Mouse (Mus musculus) megakaryocyte, embryonic 14.5 days (primary cell): ENCODE data around the gene Tmem38b. TPM values are rescaled to one million over a fixed set of nuclear protein-coding genes. Genes with fewer than 3 reads are reported as not detected.

Experiments
- H3K27me3 ChIP-seq: replicated peaks from 2 replicates; pipeline ENCODE3; 2012; ENCODE audit warnings: inconsistent platforms
- H3K36me3 ChIP-seq: replicated peaks from 2 replicates; pipeline ENCODE3; 2012; ENCODE audit warnings: low read length, inconsistent platforms, mixed read lengths
- H3K4me1 ChIP-seq: 2 replicates; pipeline ENCODE4 v1.6.1; 2012; ENCODE audit warnings: inconsistent platforms
- H3K4me3 ChIP-seq: replicated peaks from 2 replicates; pipeline ENCODE3; 2012; ENCODE audit warnings: moderate library complexity, mild to moderate bottlenecking, inconsistent platforms
- H3K9me3 ChIP-seq: 2 replicates; pipeline ENCODE4 v1.6.1; 2012; ENCODE audit warnings: inconsistent platforms
- FLI1 ChIP-seq: IDR thresholded peaks from 2 replicates; pipeline ENCODE4 v1.6.1; 2012; ENCODE audit warnings: low read length, inconsistent platforms, mixed read lengths
- GATA1 ChIP-seq: IDR thresholded peaks from 3 replicates; pipeline ENCODE4 v1.6.1; 2012; ENCODE audit warnings: mixed read lengths, low read length, inconsistent platforms, borderline replicate concordance
- polyA plus RNA-seq: library from polyadenylated mRNA; stranded (reverse); fragments of >175 nt; gene quantifications from 2 replicates; pipeline ENCODE4 v1.2.3, GENCODE M21; 2012; ENCODE audit warnings: low replicate concordance; ENCODE audit not compliant: insufficient read depth

Tmem38b gene
- polyA plus RNA-seq, 1 experiment = 7.2 TPM

GRCm38 (mm10) chr4:53847541-53847940, 21.7 kb downstream of the Tmem38b start:
- Histone ChIP-seq H3K27me3 (no peaks in the 10 kb centered on the region), H3K36me3 (peaks cover 16% of the 10 kb centered on the region), H3K9me3 (no peaks in the 10 kb centered on the region), H3K4me3 (no peak overlapping the region), H3K4me1 (peaks cover 10% of the 10 kb centered on the region)
- TF ChIP-seq GATA1 = no peak
- TF ChIP-seq FLI1 = no peak

- peaks cover 10% of the 10 kb centered on the region for H3K4me1 ChIP-seq
- H3K9me3 ChIP-seq = no peaks in the 10 kb centered on the region
- no peak overlapping the region for H3K4me3 ChIP-seq
- no peaks in the 10 kb centered on the region for H3K27me3 ChIP-seq
- TF ChIP-seq FLI1 = no peak
- TF ChIP-seq GATA1 = no peak
- peaks cover 20% of the 10 kb centered on the region for H3K36me3 ChIP-seq
These were observed 22.5 kb downstream of the Tmem38b start for GRCm38 (mm10) chr4:53848308-53848707.

DNA sequence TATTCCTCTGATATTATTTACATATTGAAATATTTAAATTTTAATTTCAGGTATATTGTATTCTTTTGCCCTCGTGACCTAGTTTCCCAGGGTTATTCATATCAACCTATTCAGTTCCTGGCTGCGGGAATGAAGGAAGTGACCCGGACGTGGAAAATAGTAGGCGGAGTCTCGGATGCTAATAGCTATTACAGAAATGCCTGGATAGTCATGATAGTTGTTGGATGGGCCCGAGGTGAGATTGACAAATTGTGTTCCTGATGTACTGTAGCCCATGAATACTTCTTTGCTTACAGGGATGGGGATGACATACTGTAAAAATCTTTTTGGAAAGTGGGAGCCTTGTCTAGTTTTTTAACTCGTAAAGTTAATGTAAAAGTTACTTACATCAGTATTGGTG, 23.0 kb downstream of the Tmem38b start:
- no peaks in the 10 kb centered on the region for H3K9me3 ChIP-seq
- H3K36me3 ChIP-seq = peaks cover 20% of the 10 kb centered on the region
- no peak overlapping the region for H3K4me3 ChIP-seq
- H3K27me3 ChIP-seq = no peaks in the 10 kb centered on the region
- peaks cover 8% of the 10 kb centered on the region for H3K4me1 ChIP-seq
- TF ChIP-seq FLI1 (no peak), GATA1 (no peak)

DNA sequence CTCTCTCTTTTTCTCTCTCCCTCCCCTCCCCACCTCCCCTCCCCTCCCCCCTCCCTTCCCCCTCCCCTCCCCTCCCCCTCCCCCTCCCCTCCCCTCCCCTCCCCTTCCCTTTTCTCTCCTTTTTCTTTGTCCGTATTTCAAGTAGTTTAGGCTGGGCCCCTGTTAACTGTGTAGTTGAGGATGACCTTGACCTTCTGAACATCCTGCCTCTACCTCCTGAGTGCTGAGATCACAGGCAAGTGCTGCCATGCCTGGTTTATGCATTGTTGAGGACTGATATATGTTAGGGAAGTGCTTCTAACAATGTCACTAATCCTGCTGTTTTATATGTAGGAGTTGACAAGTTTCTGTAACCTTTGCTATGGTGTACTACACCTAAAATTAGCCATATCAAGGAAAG, 24.0 kb downstream of the Tmem38b start:
- H3K36me3 ChIP-seq = peaks cover 25% of the 10 kb centered on the region
- no peaks in the 10 kb centered on the region for H3K27me3 ChIP-seq
- no peaks in the 10 kb centered on the region for H3K9me3 ChIP-seq
- peaks cover 9% of the 10 kb centered on the region; the same call in 1 of the 2 replicates for H3K4me1 ChIP-seq
- no peak for TF ChIP-seq GATA1
- no peak for TF ChIP-seq FLI1
- no peak overlapping the region for H3K4me3 ChIP-seq

DNA sequence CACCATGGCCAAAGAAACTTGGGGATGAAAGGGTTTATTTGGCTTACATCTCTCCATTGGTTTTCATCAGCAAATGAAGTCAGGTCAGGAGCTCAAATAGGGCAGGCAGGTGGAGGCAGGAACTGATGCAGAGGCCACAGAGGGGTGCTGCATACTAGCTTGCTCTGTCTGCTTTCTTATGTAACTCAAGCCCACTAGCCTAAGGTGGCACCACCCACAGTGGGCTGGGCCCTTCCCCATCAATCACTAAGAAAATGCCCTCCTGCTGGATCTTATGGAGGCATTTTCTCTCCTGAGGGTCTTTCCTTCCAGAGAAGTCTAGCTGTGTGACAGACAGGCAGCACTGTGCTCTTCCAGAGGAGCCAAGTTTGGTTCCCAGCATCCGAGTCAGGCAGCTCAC, 27.5 kb downstream of the Tmem38b start:
- peaks cover 9% of the 10 kb centered on the region; the same call in 1 of the 2 replicates for H3K4me1 ChIP-seq
- TF ChIP-seq FLI1 = no peak
- no peak for TF ChIP-seq GATA1

GRCm38 (mm10) chr4:53859944-53860343, 34.1 kb downstream of the Tmem38b start:
- no peaks in the 10 kb centered on the region for H3K27me3 ChIP-seq
- H3K9me3 ChIP-seq = no peaks in the 10 kb centered on the region
- TF ChIP-seq GATA1 (no peak), FLI1 (no peak)
- peaks cover 12% of the 10 kb centered on the region for H3K36me3 ChIP-seq
- no peak overlapping the region for H3K4me3 ChIP-seq
- no peaks in the 10 kb centered on the region for H3K4me1 ChIP-seq

More for the DNA sequence above, 27.5 kb downstream of the Tmem38b start:
- peaks cover 25% of the 10 kb centered on the region for H3K36me3 ChIP-seq
- H3K4me3 ChIP-seq = no peak overlapping the region
- H3K9me3 ChIP-seq = no peaks in the 10 kb centered on the region
- H3K27me3 ChIP-seq = no peaks in the 10 kb centered on the region

- no peak overlapping the region for H3K4me3 ChIP-seq
- TF ChIP-seq FLI1 = no peak
- TF ChIP-seq GATA1 = no peak
- no peaks in the 10 kb centered on the region for H3K9me3 ChIP-seq
- H3K4me1 ChIP-seq = no peaks in the 10 kb centered on the region
- no peaks in the 10 kb centered on the region for H3K27me3 ChIP-seq
- peaks cover 12% of the 10 kb centered on the region for H3K36me3 ChIP-seq
These were observed 36.3 kb downstream of the Tmem38b start for GRCm38 (mm10) chr4:53862101-53862500.

- Histone ChIP-seq H3K36me3 (peaks cover 12% of the 10 kb centered on the region), H3K27me3 (no peaks in the 10 kb centered on the region), H3K4me3 (no peak overlapping the region), H3K4me1 (no peaks in the 10 kb centered on the region), H3K9me3 (no peaks in the 10 kb centered on the region)
- TF ChIP-seq FLI1 = no peak
- no peak for TF ChIP-seq GATA1
These were observed 38.4 kb downstream of the Tmem38b start for GRCm38 (mm10) chr4:53864098-53864820.

GRCm38 (mm10) chr4:53866459-53866858, 40.6 kb downstream of the Tmem38b start:
- H3K4me3 ChIP-seq = no peak overlapping the region
- H3K4me1 ChIP-seq = no peaks in the 10 kb centered on the region
- peaks cover 3% of the 10 kb centered on the region for H3K36me3 ChIP-seq
- no peak for TF ChIP-seq FLI1
- no peak for TF ChIP-seq GATA1
- no peaks in the 10 kb centered on the region for H3K27me3 ChIP-seq
- H3K9me3 ChIP-seq = peaks cover 3% of the 10 kb centered on the region

DNA sequence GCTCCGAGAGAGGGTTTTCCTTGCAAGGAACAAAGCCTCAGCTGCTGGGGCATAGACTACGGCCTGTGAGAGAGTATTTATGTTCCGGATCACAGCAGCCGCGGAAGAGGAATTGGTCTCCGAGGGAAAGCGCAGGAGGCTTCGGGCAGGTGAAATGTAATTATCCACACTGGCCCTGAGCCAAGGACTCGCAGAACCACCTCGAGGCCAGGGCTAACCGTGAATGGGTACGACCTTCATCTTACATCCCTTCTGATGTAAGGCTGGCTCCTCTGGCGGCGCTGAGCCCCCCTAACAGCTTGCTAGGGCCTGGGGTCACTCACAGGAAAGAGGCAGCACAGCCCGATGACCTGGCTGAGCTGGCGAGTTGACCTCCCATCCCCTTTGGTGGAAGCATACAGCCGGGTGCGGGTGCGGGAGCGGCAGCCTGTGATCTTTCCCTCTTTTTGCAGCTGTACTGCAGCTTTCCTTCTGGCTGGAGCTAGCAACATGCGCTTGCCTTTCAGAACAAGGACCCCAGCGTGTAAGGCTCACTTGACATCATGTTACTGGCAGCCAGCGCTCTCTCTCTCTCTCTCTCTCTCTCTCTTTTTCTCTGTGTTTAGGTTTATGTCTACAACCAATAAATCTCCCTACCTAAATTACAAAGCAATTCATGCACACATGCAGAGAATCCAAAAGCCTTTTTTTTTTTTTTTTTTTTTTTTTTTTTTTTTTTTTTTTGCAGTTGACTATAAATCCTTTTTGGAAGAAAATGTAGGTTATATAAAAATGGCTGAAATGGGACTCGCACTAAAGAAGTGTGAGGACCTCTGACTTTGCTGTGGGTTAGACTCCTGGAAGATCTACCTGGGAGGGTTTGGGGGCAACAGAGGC, 52.9 kb downstream of the Tmem38b start:
- Histone ChIP-seq H3K27me3 (peaks cover 4% of the 10 kb centered on the region), H3K4me1 (no peaks in the 10 kb centered on the region), H3K36me3 (no peaks in the 10 kb centered on the region), H3K9me3 (peaks cover 20% of the 10 kb centered on the region), H3K4me3 (no peak overlapping the region)
- TF ChIP-seq FLI1 (no peak), GATA1 (no peak)
